Mouse (Mus musculus): Measurements from ENCODE around the gene Kcnb1. TPM values are rescaled to one million over a fixed set of nuclear protein-coding genes. Genes with fewer than 3 reads are reported as not detected.

The Kcnb1 gene
- polyA plus RNA-seq, 1 experiment from 2014 or later: 0.37 TPM

DNA sequence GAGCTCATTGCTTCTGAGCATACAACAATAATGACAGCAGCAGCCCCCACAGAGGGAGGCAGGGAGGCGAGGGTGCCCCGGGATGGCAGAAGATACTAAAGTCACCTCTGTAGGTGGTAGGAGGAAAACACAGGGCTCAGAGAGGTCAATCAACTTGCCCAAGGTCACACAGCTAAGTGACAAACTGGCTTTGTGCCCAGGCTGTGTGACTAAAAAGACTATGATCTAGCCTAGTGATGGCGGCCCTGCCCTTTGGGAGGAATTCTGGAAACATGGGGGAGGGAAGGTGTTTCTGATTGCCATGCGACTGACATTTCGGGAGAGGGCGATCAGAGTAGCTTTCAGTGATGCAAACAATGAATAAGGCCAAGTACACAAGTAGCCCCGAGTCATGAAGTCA lies 68.0 kb downstream of the Kcnb1 start:
- Histone ChIP-seq H3K9ac (no peak overlapping the region), H3K27me3 (ENCODE audit: insufficient read depth, low read length) (no peaks in the 10 kb centered on the region), H3K9me3 (ENCODE audit: low read depth, low read length) (no peaks in the 10 kb centered on the region), H3K4me1 (ENCODE audit: insufficient read depth) (peaks cover 4% of the 10 kb centered on the region; the same call in 1 of the 2 replicates), H3K27ac (ENCODE audit: low read depth) (no peak overlapping the region), H3K4me3 (ENCODE audit: low read depth, low read length) (no peak overlapping the region), H3K36me3 (ENCODE audit: insufficient read depth) (no peaks in the 10 kb centered on the region), H3K4me2 (no peak overlapping the region)
- no peak for TF ChIP-seq CTCF (IDR thresholded peaks at IDR 0.05; ENCODE audit: low read depth)
- 69% methylated on average over 7 of the region's 7 CpGs for WGBS
- no peak for ATAC-seq (ENCODE audit: insufficient read depth)
- DNase-seq: no peak

GRCm38 (mm10) chr2:167121228-167121627 lies 68.7 kb downstream of the Kcnb1 start:
- H3K4me3 ChIP-seq (ENCODE audit: low read depth, low read length): no peak overlapping the region
- H3K27me3 ChIP-seq (ENCODE audit: insufficient read depth, low read length): no peaks in the 10 kb centered on the region
- H3K27ac ChIP-seq (ENCODE audit: low read depth): no peak overlapping the region
- DNase-seq (peak; percentile 31), ATAC-seq (ENCODE audit: insufficient read depth) (0 out of 2 replicates have a peak, but pooled peaks have one; percentile 14)
- H3K4me1 ChIP-seq (ENCODE audit: insufficient read depth): peaks cover 4% of the 10 kb centered on the region; the same call in 1 of the 2 replicates
- no peak overlapping the region for H3K4me2 ChIP-seq
- H3K9me3 ChIP-seq (ENCODE audit: low read depth, low read length): no peaks in the 10 kb centered on the region
- TF ChIP-seq CTCF (IDR thresholded peaks at IDR 0.05; ENCODE audit: low read depth): no peak
- WGBS: 56% methylated on average over 6 of the region's 6 CpGs
- no peaks in the 10 kb centered on the region for H3K36me3 ChIP-seq (ENCODE audit: insufficient read depth)
- no peak overlapping the region for H3K9ac ChIP-seq

- Histone ChIP-seq H3K27me3 (ENCODE audit: insufficient read depth, low read length) (no peaks in the 10 kb centered on the region), H3K4me1 (ENCODE audit: insufficient read depth) (peaks cover 4% of the 10 kb centered on the region; the same call in 1 of the 2 replicates), H3K27ac (ENCODE audit: low read depth) (no peak overlapping the region), H3K4me3 (ENCODE audit: low read depth, low read length) (no peak overlapping the region), H3K9me3 (ENCODE audit: low read depth, low read length) (no peaks in the 10 kb centered on the region), H3K9ac (no peak overlapping the region), H3K36me3 (ENCODE audit: insufficient read depth) (no peaks in the 10 kb centered on the region), H3K4me2 (no peak overlapping the region)
- DNase-seq (no peak), ATAC-seq (ENCODE audit: insufficient read depth) (no peak)
- TF ChIP-seq CTCF (IDR thresholded peaks at IDR 0.05; ENCODE audit: low read depth): no peak
- 68% methylated on average over 12 of the region's 12 CpGs for WGBS
Measured at GRCm38 (mm10) chr2:167120186-167120830, 69.6 kb downstream of the Kcnb1 start.

DNA sequence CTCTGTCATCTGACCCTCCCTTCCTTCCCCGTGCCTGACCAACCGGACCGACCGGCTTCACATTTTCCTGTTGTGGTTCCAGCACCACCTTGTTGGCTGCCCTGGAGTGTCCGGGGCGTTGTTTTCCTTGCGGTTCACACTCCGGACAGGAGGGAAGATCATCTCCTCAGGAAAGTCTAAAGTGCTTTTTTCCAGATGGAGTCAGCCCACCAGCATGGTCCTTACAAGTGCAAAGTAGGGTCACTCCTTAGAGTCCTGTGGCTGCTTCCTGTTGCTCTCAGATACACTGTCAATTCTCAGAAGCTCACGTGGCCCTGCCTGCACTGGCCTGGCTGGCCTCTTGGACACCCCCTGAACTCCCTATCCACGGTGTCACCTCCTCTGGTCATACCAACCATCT lies 71.9 kb downstream of the Kcnb1 start:
- H3K4me2 ChIP-seq: no peak overlapping the region
- ATAC-seq (ENCODE audit: insufficient read depth): no peak
- H3K4me3 ChIP-seq (ENCODE audit: low read depth, low read length): no peak overlapping the region
- no peak for DNase-seq
- 43% methylated on average over 10 of the region's 10 CpGs for WGBS
- no peaks in the 10 kb centered on the region for H3K36me3 ChIP-seq (ENCODE audit: insufficient read depth)
- H3K27me3 ChIP-seq (ENCODE audit: insufficient read depth, low read length): no peaks in the 10 kb centered on the region
- no peaks in the 10 kb centered on the region for H3K4me1 ChIP-seq (ENCODE audit: insufficient read depth)
- no peak for TF ChIP-seq CTCF (IDR thresholded peaks at IDR 0.05; ENCODE audit: low read depth)
- no peak overlapping the region for H3K27ac ChIP-seq (ENCODE audit: low read depth)
- no peaks in the 10 kb centered on the region for H3K9me3 ChIP-seq (ENCODE audit: low read depth, low read length)
- no peak overlapping the region for H3K9ac ChIP-seq

DNA sequence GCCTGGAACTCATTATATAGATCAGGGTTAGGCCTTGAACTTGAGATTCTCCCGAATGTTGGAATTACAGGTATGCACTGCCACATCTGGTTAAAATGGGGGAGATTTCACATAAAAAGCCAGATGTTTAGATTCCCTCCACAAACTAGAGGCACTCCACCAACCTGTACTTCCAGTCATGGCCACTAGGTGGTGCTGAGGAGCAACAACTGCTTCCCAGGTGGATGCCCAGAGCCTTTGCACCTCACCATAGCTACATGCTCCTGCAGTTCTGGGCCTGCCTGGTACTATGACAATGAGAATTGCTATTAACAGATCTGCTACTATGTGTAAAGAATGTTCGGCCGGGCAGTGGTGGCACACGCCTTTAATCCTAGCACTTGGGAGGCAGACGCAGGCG lies 77.2 kb downstream of the Kcnb1 start:
- 43% methylated on average over 6 of the region's 6 CpGs for WGBS
- ATAC-seq (ENCODE audit: insufficient read depth): no peak
- no peak overlapping the region for H3K4me3 ChIP-seq (ENCODE audit: low read depth, low read length)

DNA sequence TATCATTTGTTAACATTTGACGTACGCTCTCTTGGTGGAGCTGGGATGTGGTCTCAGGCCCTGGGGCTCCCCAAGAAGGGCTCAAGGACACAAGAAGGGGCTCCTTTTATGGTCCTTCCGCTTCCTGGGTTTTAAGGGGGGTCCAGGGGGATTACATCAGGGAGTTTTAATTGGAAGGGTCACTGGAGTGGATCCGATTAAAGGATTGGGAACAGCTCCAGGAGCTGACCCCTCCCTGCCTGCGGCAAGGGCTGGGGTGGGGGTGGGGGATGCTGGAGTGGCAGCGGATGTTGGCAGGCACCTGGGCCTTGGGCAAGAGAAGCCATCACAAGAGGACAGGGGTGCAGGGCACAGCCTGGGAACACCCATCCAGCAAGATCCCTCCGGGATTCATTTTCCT lies 77.7 kb downstream of the Kcnb1 start:
- 0 out of 2 replicates have a peak, but pooled peaks have one; percentile 14 for ATAC-seq (ENCODE audit: insufficient read depth)
- H3K4me2 ChIP-seq: no peak overlapping the region

More for the DNA sequence above, 77.2 kb downstream of the Kcnb1 start:
- Histone ChIP-seq H3K9ac (no peak overlapping the region), H3K4me1 (ENCODE audit: insufficient read depth) (no peaks in the 10 kb centered on the region), H3K9me3 (ENCODE audit: low read depth, low read length) (no peaks in the 10 kb centered on the region), H3K27ac (ENCODE audit: low read depth) (no peak overlapping the region), H3K36me3 (ENCODE audit: insufficient read depth) (no peaks in the 10 kb centered on the region), H3K27me3 (ENCODE audit: insufficient read depth, low read length) (no peaks in the 10 kb centered on the region), H3K4me2 (no peak overlapping the region)
- TF ChIP-seq CTCF (IDR thresholded peaks at IDR 0.05; ENCODE audit: low read depth): peak; percentile 99
- peak; percentile 91 for DNase-seq

GRCm38 (mm10) chr2:167109506-167109905 lies 80.4 kb downstream of the Kcnb1 start:
- Histone ChIP-seq H3K4me3 (ENCODE audit: low read depth, low read length) (no peak overlapping the region), H3K27me3 (ENCODE audit: insufficient read depth, low read length) (no peaks in the 10 kb centered on the region), H3K4me1 (ENCODE audit: insufficient read depth) (no peaks in the 10 kb centered on the region), H3K4me2 (no peak overlapping the region), H3K36me3 (ENCODE audit: insufficient read depth) (no peaks in the 10 kb centered on the region), H3K9me3 (ENCODE audit: low read depth, low read length) (no peaks in the 10 kb centered on the region), H3K27ac (ENCODE audit: low read depth) (no peak overlapping the region), H3K9ac (no peak overlapping the region)
- ATAC-seq (ENCODE audit: insufficient read depth) (no peak), DNase-seq (no peak)
- no peak for TF ChIP-seq CTCF (IDR thresholded peaks at IDR 0.05; ENCODE audit: low read depth)
- 62% methylated on average over 8 of the region's 8 CpGs for WGBS

More for the DNA sequence above, 77.7 kb downstream of the Kcnb1 start:
- TF ChIP-seq CTCF (IDR thresholded peaks at IDR 0.05; ENCODE audit: low read depth): no peak
- Histone ChIP-seq H3K4me1 (ENCODE audit: insufficient read depth) (no peaks in the 10 kb centered on the region), H3K4me3 (ENCODE audit: low read depth, low read length) (no peak overlapping the region), H3K27me3 (ENCODE audit: insufficient read depth, low read length) (no peaks in the 10 kb centered on the region), H3K9ac (no peak overlapping the region), H3K36me3 (ENCODE audit: insufficient read depth) (no peaks in the 10 kb centered on the region), H3K27ac (ENCODE audit: low read depth) (no peak overlapping the region), H3K9me3 (ENCODE audit: low read depth, low read length) (no peaks in the 10 kb centered on the region)
- DNase-seq: no peak
- WGBS: 57% methylated on average over 7 of the region's 7 CpGs

Data from lung, embryonic 14.5 days (tissue).